Mouse (Mus musculus) olfactory bulb, adult 2 months (tissue): ENCODE data around the gene Gna12. TPM values are rescaled to one million over a fixed set of nuclear protein-coding genes. Genes with fewer than 3 reads are reported as not detected.

Source experiments
- H3K27ac ChIP-seq: fragments of 200-500 bp; 2 replicates; pipeline ENCODE4 v1.5.1; 2012; ENCODE audit warnings: low read depth, low read length; ENCODE audit not compliant: insufficient read depth
- H3K4me1 ChIP-seq: fragments of 200-500 bp; 2 replicates; pipeline ENCODE4 v1.6.1; 2012; ENCODE audit warnings: low read length; ENCODE audit not compliant: control insufficient read depth, insufficient read depth
- H3K4me3 ChIP-seq: fragments of 200-500 bp; 2 replicates; pipeline ENCODE4 v1.5.1; 2012; ENCODE audit warnings: mild to moderate bottlenecking, low read depth, low read length, moderate library complexity; ENCODE audit not compliant: insufficient read depth
- CTCF ChIP-seq: fragments of 200-500 bp; IDR thresholded peaks from 2 replicates; pipeline ENCODE4 v1.5.1; 2012; ENCODE audit warnings: low read depth, mild to moderate bottlenecking, low read length, moderate library complexity; ENCODE audit not compliant: insufficient read depth
- POLR2A ChIP-seq: fragments of 200-500 bp; IDR thresholded peaks from 2 replicates; pipeline ENCODE4 v1.6.1; 2012; ENCODE audit warnings: mild to moderate bottlenecking, low read depth, low read length, moderate library complexity; ENCODE audit not compliant: insufficient read depth
- WGBS: fragments of 180-500 bp; shearing (Covaris S2); methylation state at CpG from one replicate; pipeline ENCODE4 v1.1.7; 2018; 5-methylcytosine and 5-hydroxymethylcytosine counted together
- polyA plus RNA-seq: library from polyadenylated mRNA; stranded (reverse); fragments of >200 nt; gene quantifications from 2 replicates; pipeline ENCODE4 v1.2.4, GENCODE M21; 2012; ENCODE audit warnings: low replicate concordance; ENCODE audit not compliant: missing spikeins, insufficient read depth, insufficient read length

Gene Gna12
- polyA plus RNA-seq, 1 experiment, result not detected

- Histone ChIP-seq H3K27ac (no peak overlapping the region), H3K4me1 (peaks cover 13% of the 10 kb centered on the region), H3K4me3 (no peak overlapping the region)
- WGBS, result 82% methylated on average over 8 of the region's 8 CpGs
- TF ChIP-seq POLR2A (no peak), CTCF (no peak)
Measured at GRCm38 (mm10) chr5:140781886-140782572, 48.2 kb downstream of the Gna12 start.

GRCm38 (mm10) chr5:140781122-140781521 is 49.1 kb downstream of the Gna12 start:
- H3K4me3 ChIP-seq, result no peak overlapping the region
- 68% methylated on average over 5 of the region's 5 CpGs for WGBS
- no peak for TF ChIP-seq POLR2A
- H3K27ac ChIP-seq, result no peak overlapping the region
- peaks cover 10% of the 10 kb centered on the region for H3K4me1 ChIP-seq

- Histone ChIP-seq H3K27ac (no peak overlapping the region), H3K4me1 (peaks cover 20% of the 10 kb centered on the region), H3K4me3 (no peak overlapping the region)
- WGBS, result 82% methylated on average over 9 of the region's 9 CpGs
- TF ChIP-seq CTCF (no peak), POLR2A (no peak)
Measured at GRCm38 (mm10) chr5:140776968-140777367, 53.3 kb downstream of the Gna12 start.

GRCm38 (mm10) chr5:140775111-140775510 is 55.1 kb downstream of the Gna12 start:
- 89% methylated on average over 4 of the region's 4 CpGs for WGBS
- no peak overlapping the region for H3K27ac ChIP-seq
- peaks cover 22% of the 10 kb centered on the region for H3K4me1 ChIP-seq
- TF ChIP-seq POLR2A (no peak), CTCF (no peak)
- no peak overlapping the region for H3K4me3 ChIP-seq

GRCm38 (mm10) chr5:140772158-140772557 is 58.1 kb downstream of the Gna12 start:
- Histone ChIP-seq H3K27ac (0 out of 2 replicates have a peak overlapping the region, but pooled peaks have one; percentile 25), H3K4me3 (no peak overlapping the region), H3K4me1 (peaks cover 37% of the 10 kb centered on the region)
- 52% methylated on average over 7 of the region's 7 CpGs for WGBS
- TF ChIP-seq POLR2A, result no peak

GRCm38 (mm10) chr5:140771612-140772011 is 58.6 kb downstream of the Gna12 start:
- H3K4me1 ChIP-seq, result peaks cover 37% of the 10 kb centered on the region
- no peak overlapping the region for H3K4me3 ChIP-seq
- H3K27ac ChIP-seq, result peak overlapping the region; percentile 57; the same call in 1 of the 2 replicates
- TF ChIP-seq CTCF, result no peak
- no peak for TF ChIP-seq POLR2A
- 28% methylated on average over 6 of the region's 6 CpGs for WGBS

GRCm38 (mm10) chr5:140768333-140768732 is 61.9 kb downstream of the Gna12 start:
- 50% methylated on average over 5 of the region's 5 CpGs for WGBS
- peaks cover 45% of the 10 kb centered on the region for H3K4me1 ChIP-seq
- H3K4me3 ChIP-seq, result no peak overlapping the region
- TF ChIP-seq CTCF, result no peak
- no peak for TF ChIP-seq POLR2A
- H3K27ac ChIP-seq, result peak overlapping the region; percentile 59

GRCm38 (mm10) chr5:140767704-140768141 is 62.5 kb downstream of the Gna12 start:
- Histone ChIP-seq H3K4me1 (peaks cover 42% of the 10 kb centered on the region), H3K4me3 (no peak overlapping the region), H3K27ac (peak overlapping the region; percentile 59)
- WGBS, result 26% methylated on average over 9 of the region's 9 CpGs
- TF ChIP-seq CTCF (no peak), POLR2A (no peak)

- H3K27ac ChIP-seq, result no peak overlapping the region
- TF ChIP-seq POLR2A, result no peak
- TF ChIP-seq CTCF, result no peak
- H3K4me1 ChIP-seq, result peaks cover 31% of the 10 kb centered on the region
- WGBS, result 82% methylated on average over 4 of the region's 4 CpGs
- no peak overlapping the region for H3K4me3 ChIP-seq
Measured at GRCm38 (mm10) chr5:140766566-140766965, 63.7 kb downstream of the Gna12 start.
